Mouse (Mus musculus): ENCODE results near the gene Mobp. TPM values are rescaled to one million over a fixed set of nuclear protein-coding genes. Genes with fewer than 3 reads are reported as not detected.

Gene Mobp
- polyA plus RNA-seq, 1 experiment, result 0.49 TPM

GRCm38 (mm10) chr9:120114051-120114788 lies 35.3 kb upstream of the Mobp start:
- peaks cover 2% of the 10 kb centered on the region; the same call in 1 of the 2 replicates for H3K36me3 ChIP-seq (ENCODE audit: control insufficient read depth, insufficient read depth, low read length)
- no peak overlapping the region for H3K27ac ChIP-seq (ENCODE audit: control insufficient read depth, insufficient read depth, low read depth, low read length)
- peaks cover 13% of the 10 kb centered on the region; the same call in 1 of the 2 replicates for H3K4me1 ChIP-seq (ENCODE audit: control insufficient read depth, insufficient read depth, low read length)
- TF ChIP-seq POLR2A (IDR thresholded peaks at IDR 0.05; ENCODE audit: control insufficient read depth, low read depth, low read length) (no peak), CTCF (IDR thresholded peaks at IDR 0.05; ENCODE audit: control insufficient read depth, insufficient read depth, insufficient replicate concordance, low read depth, low read length) (no peak)
- no peaks in the 10 kb centered on the region for H3K27me3 ChIP-seq (ENCODE audit: control insufficient read depth, insufficient read depth, low read length)
- no peak overlapping the region for H3K4me3 ChIP-seq (ENCODE audit: control insufficient read depth, low read depth, low read length)

GRCm38 (mm10) chr9:120114789-120115151 lies 34.7 kb upstream of the Mobp start:
- H3K4me1 ChIP-seq (ENCODE audit: control insufficient read depth, insufficient read depth, low read length), result peaks cover 13% of the 10 kb centered on the region; the same call in 1 of the 2 replicates
- H3K27me3 ChIP-seq (ENCODE audit: control insufficient read depth, insufficient read depth, low read length), result no peaks in the 10 kb centered on the region
- no peak overlapping the region for H3K27ac ChIP-seq (ENCODE audit: control insufficient read depth, insufficient read depth, low read depth, low read length)
- TF ChIP-seq POLR2A (IDR thresholded peaks at IDR 0.05; ENCODE audit: control insufficient read depth, low read depth, low read length), result no peak
- no peak for TF ChIP-seq CTCF (IDR thresholded peaks at IDR 0.05; ENCODE audit: control insufficient read depth, insufficient read depth, insufficient replicate concordance, low read depth, low read length)
- H3K36me3 ChIP-seq (ENCODE audit: control insufficient read depth, insufficient read depth, low read length), result peaks cover 2% of the 10 kb centered on the region; the same call in 1 of the 2 replicates
- no peak overlapping the region for H3K4me3 ChIP-seq (ENCODE audit: control insufficient read depth, low read depth, low read length)

- no peak overlapping the region for H3K27ac ChIP-seq (ENCODE audit: control insufficient read depth, insufficient read depth, low read depth, low read length)
- peaks cover 2% of the 10 kb centered on the region; the same call in 1 of the 2 replicates for H3K36me3 ChIP-seq (ENCODE audit: control insufficient read depth, insufficient read depth, low read length)
- H3K4me3 ChIP-seq (ENCODE audit: control insufficient read depth, low read depth, low read length), result no peak overlapping the region
- no peak for TF ChIP-seq CTCF (IDR thresholded peaks at IDR 0.05; ENCODE audit: control insufficient read depth, insufficient read depth, insufficient replicate concordance, low read depth, low read length)
- TF ChIP-seq POLR2A (IDR thresholded peaks at IDR 0.05; ENCODE audit: control insufficient read depth, low read depth, low read length), result no peak
- no peaks in the 10 kb centered on the region for H3K27me3 ChIP-seq (ENCODE audit: control insufficient read depth, insufficient read depth, low read length)
- peaks cover 13% of the 10 kb centered on the region; the same call in 1 of the 2 replicates for H3K4me1 ChIP-seq (ENCODE audit: control insufficient read depth, insufficient read depth, low read length)
Measured at GRCm38 (mm10) chr9:120115580-120115979, 33.9 kb upstream of the Mobp start.

- no peak overlapping the region for H3K4me3 ChIP-seq (ENCODE audit: control insufficient read depth, low read depth, low read length)
- no peak for TF ChIP-seq CTCF (IDR thresholded peaks at IDR 0.05; ENCODE audit: control insufficient read depth, insufficient read depth, insufficient replicate concordance, low read depth, low read length)
- no peak for TF ChIP-seq POLR2A (IDR thresholded peaks at IDR 0.05; ENCODE audit: control insufficient read depth, low read depth, low read length)
- H3K4me1 ChIP-seq (ENCODE audit: control insufficient read depth, insufficient read depth, low read length), result peaks cover 13% of the 10 kb centered on the region; the same call in 1 of the 2 replicates
- peaks cover 2% of the 10 kb centered on the region; the same call in 1 of the 2 replicates for H3K36me3 ChIP-seq (ENCODE audit: control insufficient read depth, insufficient read depth, low read length)
- H3K27me3 ChIP-seq (ENCODE audit: control insufficient read depth, insufficient read depth, low read length), result no peaks in the 10 kb centered on the region
- H3K27ac ChIP-seq (ENCODE audit: control insufficient read depth, insufficient read depth, low read depth, low read length), result no peak overlapping the region
Measured at GRCm38 (mm10) chr9:120116184-120116624, 33.3 kb upstream of the Mobp start.

GRCm38 (mm10) chr9:120118212-120118611 lies 31.3 kb upstream of the Mobp start:
- Histone ChIP-seq H3K36me3 (ENCODE audit: control insufficient read depth, insufficient read depth, low read length) (peaks cover 2% of the 10 kb centered on the region; the same call in 1 of the 2 replicates), H3K27me3 (ENCODE audit: control insufficient read depth, insufficient read depth, low read length) (no peaks in the 10 kb centered on the region), H3K4me3 (ENCODE audit: control insufficient read depth, low read depth, low read length) (no peak overlapping the region), H3K27ac (ENCODE audit: control insufficient read depth, insufficient read depth, low read depth, low read length) (no peak overlapping the region), H3K4me1 (ENCODE audit: control insufficient read depth, insufficient read depth, low read length) (peaks cover 10% of the 10 kb centered on the region; the same call in 1 of the 2 replicates)
- no peak for TF ChIP-seq CTCF (IDR thresholded peaks at IDR 0.05; ENCODE audit: control insufficient read depth, insufficient read depth, insufficient replicate concordance, low read depth, low read length)
- TF ChIP-seq POLR2A (IDR thresholded peaks at IDR 0.05; ENCODE audit: control insufficient read depth, low read depth, low read length), result no peak

GRCm38 (mm10) chr9:120120503-120120902 lies 29.0 kb upstream of the Mobp start:
- Histone ChIP-seq H3K27me3 (ENCODE audit: control insufficient read depth, insufficient read depth, low read length) (no peaks in the 10 kb centered on the region), H3K4me1 (ENCODE audit: control insufficient read depth, insufficient read depth, low read length) (peaks cover 2% of the 10 kb centered on the region; the same call in 1 of the 2 replicates), H3K27ac (ENCODE audit: control insufficient read depth, insufficient read depth, low read depth, low read length) (no peak overlapping the region), H3K36me3 (ENCODE audit: control insufficient read depth, insufficient read depth, low read length) (peaks cover 2% of the 10 kb centered on the region; the same call in 1 of the 2 replicates), H3K4me3 (ENCODE audit: control insufficient read depth, low read depth, low read length) (no peak overlapping the region)
- TF ChIP-seq CTCF (IDR thresholded peaks at IDR 0.05; ENCODE audit: control insufficient read depth, insufficient read depth, insufficient replicate concordance, low read depth, low read length) (no peak), POLR2A (IDR thresholded peaks at IDR 0.05; ENCODE audit: control insufficient read depth, low read depth, low read length) (no peak)

GRCm38 (mm10) chr9:120126868-120127267 lies 22.6 kb upstream of the Mobp start:
- TF ChIP-seq CTCF (IDR thresholded peaks at IDR 0.05; ENCODE audit: control insufficient read depth, insufficient read depth, insufficient replicate concordance, low read depth, low read length) (no peak), POLR2A (IDR thresholded peaks at IDR 0.05; ENCODE audit: control insufficient read depth, low read depth, low read length) (no peak)
- Histone ChIP-seq H3K4me1 (ENCODE audit: control insufficient read depth, insufficient read depth, low read length) (peaks cover 3% of the 10 kb centered on the region), H3K27ac (ENCODE audit: control insufficient read depth, insufficient read depth, low read depth, low read length) (peak overlapping the region; percentile 89), H3K27me3 (ENCODE audit: control insufficient read depth, insufficient read depth, low read length) (no peaks in the 10 kb centered on the region), H3K36me3 (ENCODE audit: control insufficient read depth, insufficient read depth, low read length) (no peaks in the 10 kb centered on the region), H3K4me3 (ENCODE audit: control insufficient read depth, low read depth, low read length) (peak overlapping the region; percentile 90)

All from testis, adult 2 months (tissue).